Mouse (Mus musculus) kidney, postnatal 25 days (tissue): ENCODE data around the gene Ppm1n.
A peak's percentile ranks its signal among the peaks of the same experiment; 100 is the strongest.

ENCODE experiments used
- DNase-seq, 2 experiments: peaks; one replicate each; pipeline ENCODE4 v3.0.0; 2021; ENCODE audit warnings: mixed read lengths in 2 of 2

Gene Ppm1n

DNA sequence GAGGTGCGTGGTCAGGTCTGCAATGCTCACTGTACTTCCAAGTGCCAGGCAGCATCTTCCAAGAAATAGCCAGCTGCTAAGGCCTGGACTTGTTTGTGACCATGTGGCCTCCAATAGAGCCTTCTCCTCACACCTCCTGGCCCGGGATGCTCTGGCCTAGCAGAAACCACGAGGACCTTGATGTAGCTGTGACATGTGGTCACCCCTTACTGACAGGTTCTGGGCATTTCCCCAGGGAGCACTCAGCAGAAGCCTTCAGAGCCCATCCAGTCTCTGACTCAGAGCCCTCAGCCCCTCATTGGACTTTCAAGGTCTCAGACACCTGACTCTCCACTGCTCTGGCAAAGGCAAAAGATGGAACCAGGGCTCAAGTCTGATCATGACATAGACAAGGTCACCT, 34.8 kb downstream of the Ppm1n start:
- DNase-seq = no peak

DNA sequence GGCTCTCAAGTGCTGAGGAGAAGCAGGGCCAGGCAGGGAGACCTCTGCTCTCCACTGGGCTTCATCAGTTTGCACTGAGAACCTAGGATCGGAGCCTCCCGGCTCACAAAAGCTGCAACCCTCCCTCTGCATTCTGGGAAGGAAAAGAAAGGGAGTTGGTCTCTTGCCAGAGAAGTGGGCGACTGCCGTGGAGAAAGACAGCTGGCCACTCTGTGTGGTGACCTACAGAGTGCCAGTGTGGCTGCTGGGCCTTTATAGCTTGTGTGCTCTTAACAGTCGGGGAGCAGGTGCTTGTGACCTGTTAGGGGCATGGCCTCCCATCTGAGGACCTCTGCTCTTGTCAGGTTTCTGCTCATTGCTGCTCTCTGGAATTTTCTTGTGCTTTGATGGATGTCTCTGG, 36.0 kb downstream of the Ppm1n start:
- no peak for DNase-seq

GRCm38 (mm10) chr7:19242005-19242404, 37.9 kb downstream of the Ppm1n start:
- no peak for DNase-seq

DNA sequence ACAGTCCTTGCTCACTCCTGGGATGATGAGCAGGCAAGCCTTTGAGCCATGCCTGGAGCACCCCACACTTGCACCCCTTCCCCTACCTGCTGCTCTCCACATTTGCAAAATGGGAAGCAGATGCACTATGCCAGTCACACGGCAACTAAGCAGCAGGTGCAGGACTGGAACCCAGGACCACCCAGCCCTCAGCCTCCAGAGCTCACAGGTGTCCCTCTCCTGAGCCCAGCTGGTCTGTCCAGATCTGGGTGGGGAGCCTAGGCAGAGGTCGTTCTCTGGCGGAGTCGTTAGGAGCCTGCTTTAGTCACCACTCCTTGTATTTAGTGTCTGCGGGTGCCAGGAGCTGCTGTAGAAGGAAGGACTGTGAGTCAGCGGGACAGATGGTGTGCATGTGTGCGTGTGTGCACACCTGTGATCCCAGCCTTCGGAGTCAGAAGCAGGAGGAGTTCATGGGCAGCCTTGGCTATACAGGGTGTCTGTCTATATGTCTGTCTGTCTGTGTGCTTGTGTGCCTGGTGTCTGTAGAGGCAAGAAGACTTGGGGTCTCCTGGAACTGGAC, 38.9 kb downstream of the Ppm1n start:
- DNase-seq = no peak

DNA sequence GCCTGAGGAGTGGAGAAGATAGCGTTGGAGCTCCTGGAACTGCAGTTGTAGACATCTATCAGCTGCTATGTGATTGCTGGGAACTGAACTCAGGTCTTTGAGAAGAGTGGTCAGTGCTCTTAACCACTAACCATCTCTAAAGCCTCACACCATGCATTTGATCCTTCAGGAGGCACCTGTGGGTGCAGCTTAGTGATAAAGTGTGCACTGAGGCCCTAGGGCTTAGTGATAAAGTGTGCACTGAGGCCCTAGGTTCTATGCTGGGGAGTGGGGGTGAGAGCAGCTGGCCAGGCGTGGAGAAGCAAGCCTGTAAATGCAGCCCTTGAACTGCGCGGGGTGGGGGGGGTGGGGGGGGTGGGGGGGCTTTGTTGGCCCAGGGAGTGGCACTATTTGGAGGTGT, 39.9 kb downstream of the Ppm1n start:
- DNase-seq = no peak

GRCm38 (mm10) chr7:19239423-19239822, 40.4 kb downstream of the Ppm1n start:
- peak; percentile 88 to 96 for DNase-seq

DNA sequence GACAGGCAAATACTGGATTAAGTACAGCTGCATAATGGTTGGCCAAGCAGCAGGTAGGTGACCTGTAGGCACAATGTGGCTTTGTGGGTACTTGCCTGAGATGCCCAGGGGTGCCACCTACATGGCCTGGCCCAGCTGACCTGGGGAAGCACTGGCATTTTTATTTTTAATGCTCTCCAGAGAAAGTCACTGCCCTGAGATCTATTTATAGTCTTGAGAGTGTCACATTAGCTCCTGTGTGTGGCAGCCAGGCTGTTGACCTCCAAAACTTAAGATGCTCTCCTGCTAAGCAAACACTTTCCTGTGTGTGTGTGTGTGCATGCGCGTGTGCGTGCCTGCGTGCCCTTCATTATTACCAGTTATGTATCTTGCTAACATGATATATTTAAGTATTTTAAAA, 41.5 kb downstream of the Ppm1n start:
- DNase-seq = no peak

DNA sequence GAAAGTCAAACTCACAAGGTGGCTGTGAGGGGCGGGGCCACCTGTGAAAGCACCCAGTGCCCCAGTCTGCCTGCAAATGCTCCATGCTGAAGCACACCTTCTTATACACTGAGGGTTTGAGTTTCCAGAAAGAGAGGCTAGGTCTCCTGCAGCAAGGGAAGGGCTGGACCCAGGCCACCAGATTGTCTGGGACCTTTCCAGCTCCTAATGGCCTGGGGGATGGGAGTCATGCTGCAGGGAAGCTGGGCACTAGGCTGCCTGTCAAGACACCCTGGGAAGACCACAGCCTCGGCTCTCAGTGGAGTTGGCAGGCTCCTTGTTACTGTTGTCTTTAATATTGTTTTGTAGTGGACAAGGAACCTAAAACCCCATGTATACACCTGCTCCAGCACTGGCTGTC, 43.5 kb downstream of the Ppm1n start:
- DNase-seq = no peak

GRCm38 (mm10) chr7:19235092-19235671, 44.7 kb downstream of the Ppm1n start:
- no peak for DNase-seq

- DNase-seq = no peak
These were observed 45.2 kb downstream of the Ppm1n start for GRCm38 (mm10) chr7:19234652-19235051.

DNA sequence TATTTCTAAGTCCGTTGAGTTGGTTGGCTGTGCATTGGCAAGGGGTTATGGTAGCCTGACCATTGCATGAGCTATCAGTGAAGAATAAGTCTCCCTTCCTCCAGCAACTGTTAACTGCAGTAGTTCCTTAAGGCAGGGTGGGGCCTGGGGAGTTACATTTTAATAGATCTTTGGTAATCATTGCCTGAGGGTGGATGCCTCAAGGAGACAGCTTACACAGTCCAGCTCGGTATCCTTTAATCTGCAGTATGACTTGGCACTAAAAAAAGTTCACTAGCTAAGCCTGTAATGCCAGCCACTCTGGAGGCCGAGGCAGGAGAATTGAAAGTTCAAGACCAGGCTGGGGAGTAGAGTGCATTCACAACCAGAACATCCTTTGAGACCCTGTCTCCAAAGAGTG, 48.0 kb downstream of the Ppm1n start:
- peak; percentile 39 to 70 for DNase-seq

- peak in 1 of 2 experiments; percentile 51 for DNase-seq
These were observed 49.0 kb downstream of the Ppm1n start for GRCm38 (mm10) chr7:19230899-19231298.

DNA sequence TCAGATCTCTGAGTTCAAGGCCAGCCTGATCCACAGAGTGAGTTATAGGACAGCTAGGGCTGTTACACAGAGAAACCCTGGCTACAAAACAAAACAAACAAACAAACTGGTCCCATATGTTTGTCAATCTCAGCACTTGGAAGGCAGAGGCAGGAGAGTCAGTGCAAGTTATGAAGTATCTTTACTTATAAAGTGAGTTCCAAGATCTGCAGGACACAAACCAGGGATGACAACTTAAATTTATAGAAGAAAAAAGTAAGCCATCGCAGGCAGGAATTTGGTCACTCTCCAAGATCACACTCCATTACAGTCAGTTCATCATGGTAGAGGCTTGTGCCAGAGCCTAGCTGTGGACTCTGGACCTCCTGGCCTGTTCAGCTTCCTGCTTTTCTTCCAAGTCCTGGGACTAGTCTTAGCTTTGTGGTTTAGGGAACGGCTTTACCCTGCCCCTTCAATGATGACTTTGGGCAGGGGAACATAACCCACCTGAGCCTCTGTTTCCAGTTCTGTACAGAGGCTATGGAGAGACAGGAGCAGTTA, 49.8 kb downstream of the Ppm1n start:
- DNase-seq = peak; percentile 62 to 77

DNA sequence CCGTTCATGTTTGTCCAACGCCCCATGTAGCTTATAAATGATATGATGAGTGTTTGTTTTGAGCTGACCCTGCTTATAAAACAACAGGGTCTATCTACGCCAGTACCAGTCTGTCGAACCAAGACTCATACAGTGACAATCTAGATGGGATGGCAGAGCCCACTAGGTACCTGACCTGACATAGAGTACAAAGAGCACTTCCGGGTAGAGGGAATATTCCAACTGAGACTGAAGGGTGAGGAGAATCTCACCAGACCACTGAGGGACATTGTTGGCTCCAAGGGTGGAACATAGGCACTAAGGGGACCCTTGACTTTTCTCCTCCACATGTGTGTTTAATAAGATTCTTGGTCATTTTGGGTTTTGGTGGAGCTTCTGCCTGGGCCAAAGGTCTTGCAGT, 50.5 kb downstream of the Ppm1n start:
- no peak for DNase-seq

GRCm38 (mm10) chr7:19228793-19229148, 51.1 kb downstream of the Ppm1n start:
- no peak for DNase-seq

GRCm38 (mm10) chr7:19227883-19228792, 51.7 kb downstream of the Ppm1n start, which contains the start of gene Opa3:
Gene Opa3, plus strand, starts transcription at chr7:19228334.
- peak; percentile 100 for DNase-seq

DNA sequence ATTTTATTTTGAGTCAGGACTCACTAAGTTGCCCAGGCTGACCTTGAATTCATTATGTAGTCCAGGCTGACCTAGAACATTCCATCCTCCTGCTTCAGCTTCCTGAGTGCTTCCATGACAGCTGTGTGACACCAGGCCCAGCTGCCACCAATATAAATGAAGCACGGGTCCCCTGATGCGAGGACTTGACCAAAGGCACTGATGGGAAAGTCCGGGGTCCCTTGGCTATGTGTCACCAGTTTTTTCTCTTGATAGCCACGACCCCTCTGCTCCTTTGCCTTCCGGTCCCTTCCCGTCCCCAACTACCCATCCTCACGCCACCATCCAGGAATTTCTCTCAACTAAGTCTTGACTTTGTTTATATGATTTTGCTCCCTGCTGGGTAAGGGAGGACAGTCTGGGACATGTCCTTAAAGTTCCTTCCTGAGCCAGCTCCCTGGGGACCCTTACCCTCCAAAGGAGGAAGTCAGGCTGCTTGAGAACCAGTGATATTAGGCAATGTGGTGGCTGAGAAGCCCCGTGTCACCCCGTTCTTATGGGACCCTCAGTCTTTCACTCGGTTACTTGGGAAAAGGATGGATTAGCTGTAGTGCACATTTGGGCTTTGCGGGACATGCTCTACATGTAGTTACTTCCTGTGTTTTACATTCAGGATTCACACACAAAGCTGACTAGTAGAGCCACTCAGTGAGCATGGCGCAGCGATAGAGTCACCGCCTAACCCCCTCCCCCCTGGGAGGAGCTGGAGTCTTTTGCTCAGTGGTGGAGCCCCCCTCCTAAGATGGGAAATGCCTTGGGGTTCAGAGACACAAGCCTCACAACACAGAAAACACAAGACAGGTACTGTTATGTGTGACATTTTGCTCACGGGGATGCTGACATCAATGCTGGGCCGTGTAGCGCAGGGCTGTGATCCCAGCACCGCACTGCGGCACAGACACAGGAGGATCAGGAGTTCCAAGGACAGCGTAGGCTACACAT, 52.8 kb downstream of the Ppm1n start:
- peak; percentile 35 to 67 for DNase-seq
